Mouse (Mus musculus) left cerebral cortex, adult 8-10 months (tissue): Measurements from ENCODE around the gene Reg3d. TPM values are rescaled to one million over a fixed set of nuclear protein-coding genes. Genes with fewer than 3 reads are reported as not detected.
A peak's percentile ranks its signal among the peaks of the same experiment; 100 is the strongest.
"Not testable (repeated sequence)": the region's sequence is repeated elsewhere in the genome, so short reads cannot be mapped to it uniquely, and the experiment has no call there.

Experiments
- DNase-seq, 2 experiments: peaks; one replicate each; pipeline ENCODE4 v3.0.0; 2022; ENCODE audit warnings: low spot score in 2 of 2
- total RNA-seq, 4 experiments: library from RNA; stranded (reverse); gene quantifications; 2 replicates each; pipeline ENCODE4 v1.2.4; 2022

Reg3d gene
- not detected for total RNA-seq

GRCm38 (mm10) chr6:78378765-78379164 lies at the start of gene Reg3d:
Gene Reg3d, minus strand, starts transcription at chr6:78378865.
- DNase-seq = no peak

GRCm38 (mm10) chr6:78425497-78425896 lies 46.8 kb upstream of the Reg3d start:
- DNase-seq = no peak

GRCm38 (mm10) chr6:78422411-78422810 lies 43.7 kb upstream of the Reg3d start, which contains the start of gene Reg1:
Gene Reg1, plus strand, starts transcription at chr6:78422711.
- DNase-seq = not testable (repeated sequence)

GRCm38 (mm10) chr6:78395323-78395722 lies 16.7 kb upstream of the Reg3d start, which contains the start of gene Reg2:
Gene Reg2, plus strand, starts transcription at chr6:78395623.
- not testable (repeated sequence) for DNase-seq

- DNase-seq = no peak
Observed at GRCm38 (mm10) chr6:78385609-78386008, 6.9 kb upstream of the Reg3d start.

GRCm38 (mm10) chr6:78380409-78380808 lies 1.7 kb upstream of the Reg3d start, which contains the start of gene Reg3a:
Gene Reg3a, plus strand, starts transcription at chr6:78380709.
- no peak for DNase-seq

- no peak for DNase-seq
Observed at GRCm38 (mm10) chr6:78370357-78370756, 8.3 kb downstream of the Reg3d start, which contains the start of gene Reg3b. Gene Reg3b, plus strand, starts transcription at chr6:78370657.

GRCm38 (mm10) chr6:78361971-78362563 lies 16.6 kb downstream of the Reg3d start:
- no peak for DNase-seq

- DNase-seq = no peak
Observed at GRCm38 (mm10) chr6:78341689-78342088, 37.0 kb downstream of the Reg3d start.

GRCm38 (mm10) chr6:78340296-78340695 lies 38.4 kb downstream of the Reg3d start:
- DNase-seq = peak in 1 of 2 experiments; percentile 43

GRCm38 (mm10) chr6:78331919-78332569 lies 46.6 kb downstream of the Reg3d start:
- no peak for DNase-seq

GRCm38 (mm10) chr6:78329166-78329565 lies 49.5 kb downstream of the Reg3d start:
- DNase-seq = no peak

GRCm38 (mm10) chr6:78327798-78328197 lies 50.9 kb downstream of the Reg3d start:
- DNase-seq = no peak

Other genes starting within 250 kb of the Reg3d start
- not detected for gene Reg3b, start 8.2 kb downstream of the Reg3d start, total RNA-seq
- not detected for gene Reg3a, start 1.8 kb upstream of the Reg3d start, total RNA-seq
- gene Reg2, start 16.8 kb upstream of the Reg3d start, total RNA-seq = not detected
- gene Reg1, start 43.8 kb upstream of the Reg3d start, total RNA-seq = not detected
- not detected for gene Reg3g, start 90.0 kb upstream of the Reg3d start, total RNA-seq